Mouse (Mus musculus): Measurements from ENCODE around the gene Rapgef1. TPM values are rescaled to one million over a fixed set of nuclear protein-coding genes. Genes with fewer than 3 reads are reported as not detected.
"Not testable (repeated sequence)": the region's sequence is repeated elsewhere in the genome, so short reads cannot be mapped to it uniquely, and the experiment has no call there.

Rapgef1 gene
- polyA plus RNA-seq, 1 experiment from 2014 or later: 23.0 TPM

- H3K4me2 ChIP-seq (ENCODE audit: low read depth, low read length, severe bottlenecking): no peak overlapping the region
- DNase-seq (ENCODE audit: low spot score) (peak; percentile 44), ATAC-seq (replicated peaks; ENCODE audit: low FRiP score) (no peak)
- no peak overlapping the region for H3K9ac ChIP-seq (ENCODE audit: low read length)
- H3K27ac ChIP-seq (ENCODE audit: low read depth, low read length): no peak overlapping the region
- WGBS: 80% methylated on average over 5 of the region's 5 CpGs
- H3K27me3 ChIP-seq (ENCODE audit: control insufficient read depth, insufficient read depth, low read length): no peaks in the 10 kb centered on the region
- no peak overlapping the region for H3K4me3 ChIP-seq (ENCODE audit: low read depth, low read length)
- no peaks in the 10 kb centered on the region for H3K36me3 ChIP-seq (ENCODE audit: control insufficient read depth, insufficient read depth, low read length)
- no peaks in the 10 kb centered on the region; the same call in 1 of the 2 replicates for H3K4me1 ChIP-seq (replicated peaks; ENCODE audit: control insufficient read depth, insufficient read depth, low read length)
- H3K9me3 ChIP-seq (ENCODE audit: control insufficient read depth, low read length): no peaks in the 10 kb centered on the region
Observed at GRCm38 (mm10) chr2:29628186-29628585, 8.7 kb downstream of the Rapgef1 start.

GRCm38 (mm10) chr2:29628763-29629181 lies 9.3 kb downstream of the Rapgef1 start:
- DNase-seq (ENCODE audit: low spot score): no peak
- no peaks in the 10 kb centered on the region for H3K36me3 ChIP-seq (ENCODE audit: control insufficient read depth, insufficient read depth, low read length)
- no peak overlapping the region for H3K4me2 ChIP-seq (ENCODE audit: low read depth, low read length, severe bottlenecking)
- 86% methylated on average over 5 of the region's 5 CpGs for WGBS
- no peak overlapping the region for H3K27ac ChIP-seq (ENCODE audit: low read depth, low read length)
- H3K4me3 ChIP-seq (ENCODE audit: low read depth, low read length): no peak overlapping the region
- no peak for ATAC-seq (replicated peaks; ENCODE audit: low FRiP score)
- no peaks in the 10 kb centered on the region; the same call in 1 of the 2 replicates for H3K4me1 ChIP-seq (replicated peaks; ENCODE audit: control insufficient read depth, insufficient read depth, low read length)
- no peak overlapping the region for H3K9ac ChIP-seq (ENCODE audit: low read length)
- no peaks in the 10 kb centered on the region for H3K9me3 ChIP-seq (ENCODE audit: control insufficient read depth, low read length)
- H3K27me3 ChIP-seq (ENCODE audit: control insufficient read depth, insufficient read depth, low read length): no peaks in the 10 kb centered on the region

- no peaks in the 10 kb centered on the region for H3K9me3 ChIP-seq (ENCODE audit: control insufficient read depth, low read length)
- H3K36me3 ChIP-seq (ENCODE audit: control insufficient read depth, insufficient read depth, low read length): no peaks in the 10 kb centered on the region
- H3K4me1 ChIP-seq (replicated peaks; ENCODE audit: control insufficient read depth, insufficient read depth, low read length): no peaks in the 10 kb centered on the region; the same call in 1 of the 2 replicates
- H3K4me2 ChIP-seq (ENCODE audit: low read depth, low read length, severe bottlenecking): no peak overlapping the region
- ATAC-seq (replicated peaks; ENCODE audit: low FRiP score) (no peak), DNase-seq (ENCODE audit: low spot score) (no peak)
- no peak overlapping the region for H3K9ac ChIP-seq (ENCODE audit: low read length)
- 83% methylated on average over 2 of the region's 2 CpGs for WGBS
- H3K27ac ChIP-seq (ENCODE audit: low read depth, low read length): no peak overlapping the region
- no peaks in the 10 kb centered on the region for H3K27me3 ChIP-seq (ENCODE audit: control insufficient read depth, insufficient read depth, low read length)
- H3K4me3 ChIP-seq (ENCODE audit: low read depth, low read length): no peak overlapping the region
Observed at GRCm38 (mm10) chr2:29629311-29629710, 9.8 kb downstream of the Rapgef1 start.

GRCm38 (mm10) chr2:29630141-29630771 lies 10.7 kb downstream of the Rapgef1 start:
- H3K4me1 ChIP-seq (replicated peaks; ENCODE audit: control insufficient read depth, insufficient read depth, low read length): no peaks in the 10 kb centered on the region; the same call in 1 of the 2 replicates
- H3K4me3 ChIP-seq (ENCODE audit: low read depth, low read length): no peak overlapping the region
- H3K4me2 ChIP-seq (ENCODE audit: low read depth, low read length, severe bottlenecking): no peak overlapping the region
- no peaks in the 10 kb centered on the region for H3K36me3 ChIP-seq (ENCODE audit: control insufficient read depth, insufficient read depth, low read length)
- H3K9me3 ChIP-seq (ENCODE audit: control insufficient read depth, low read length): no peaks in the 10 kb centered on the region
- no peak overlapping the region for H3K9ac ChIP-seq (ENCODE audit: low read length)
- DNase-seq (ENCODE audit: low spot score) (no peak), ATAC-seq (replicated peaks; ENCODE audit: low FRiP score) (no peak)
- H3K27ac ChIP-seq (ENCODE audit: low read depth, low read length): no peak overlapping the region
- H3K27me3 ChIP-seq (ENCODE audit: control insufficient read depth, insufficient read depth, low read length): no peaks in the 10 kb centered on the region
- 93% methylated on average over 10 of the region's 10 CpGs for WGBS

GRCm38 (mm10) chr2:29631020-29631419 lies 11.5 kb downstream of the Rapgef1 start:
- H3K9ac ChIP-seq (ENCODE audit: low read length): no peak overlapping the region
- H3K4me1 ChIP-seq (replicated peaks; ENCODE audit: control insufficient read depth, insufficient read depth, low read length): no peaks in the 10 kb centered on the region; the same call in 1 of the 2 replicates
- H3K27me3 ChIP-seq (ENCODE audit: control insufficient read depth, insufficient read depth, low read length): no peaks in the 10 kb centered on the region
- peak; percentile 20 for DNase-seq (ENCODE audit: low spot score)
- no peak overlapping the region for H3K4me2 ChIP-seq (ENCODE audit: low read depth, low read length, severe bottlenecking)
- H3K9me3 ChIP-seq (ENCODE audit: control insufficient read depth, low read length): no peaks in the 10 kb centered on the region
- no peak for ATAC-seq (replicated peaks; ENCODE audit: low FRiP score)
- H3K27ac ChIP-seq (ENCODE audit: low read depth, low read length): no peak overlapping the region
- no peaks in the 10 kb centered on the region for H3K36me3 ChIP-seq (ENCODE audit: control insufficient read depth, insufficient read depth, low read length)
- no peak overlapping the region for H3K4me3 ChIP-seq (ENCODE audit: low read depth, low read length)

- ATAC-seq (replicated peaks; ENCODE audit: low FRiP score); H3K4me1 ChIP-seq (replicated peaks; ENCODE audit: control insufficient read depth, insufficient read depth, low read length); H3K9me3 ChIP-seq (ENCODE audit: control insufficient read depth, low read length); H3K27me3 ChIP-seq (ENCODE audit: control insufficient read depth, insufficient read depth, low read length); H3K27ac ChIP-seq (ENCODE audit: low read depth, low read length); H3K9ac ChIP-seq (ENCODE audit: low read length); H3K4me3 ChIP-seq (ENCODE audit: low read depth, low read length); H3K36me3 ChIP-seq (ENCODE audit: control insufficient read depth, insufficient read depth, low read length); H3K4me2 ChIP-seq (ENCODE audit: low read depth, low read length, severe bottlenecking): not testable (repeated sequence)
- DNase-seq (ENCODE audit: low spot score): peak; percentile 42
- 82% methylated on average over 12 of the region's 12 CpGs for WGBS
Observed at GRCm38 (mm10) chr2:29631564-29632167, 12.1 kb downstream of the Rapgef1 start.

GRCm38 (mm10) chr2:29632168-29632662 lies 12.7 kb downstream of the Rapgef1 start:
- DNase-seq (ENCODE audit: low spot score): peak; percentile 9
- Histone ChIP-seq H3K4me2 (ENCODE audit: low read depth, low read length, severe bottlenecking) (no peak overlapping the region), H3K27ac (ENCODE audit: low read depth, low read length) (no peak overlapping the region), H3K9ac (ENCODE audit: low read length) (no peak overlapping the region), H3K9me3 (ENCODE audit: control insufficient read depth, low read length) (no peaks in the 10 kb centered on the region), H3K4me1 (replicated peaks; ENCODE audit: control insufficient read depth, insufficient read depth, low read length) (no peaks in the 10 kb centered on the region; the same call in 1 of the 2 replicates), H3K36me3 (ENCODE audit: control insufficient read depth, insufficient read depth, low read length) (no peaks in the 10 kb centered on the region), H3K4me3 (ENCODE audit: low read depth, low read length) (no peak overlapping the region), H3K27me3 (ENCODE audit: control insufficient read depth, insufficient read depth, low read length) (no peaks in the 10 kb centered on the region)
- WGBS: 93% methylated on average over 3 of the region's 3 CpGs
- no peak for ATAC-seq (replicated peaks; ENCODE audit: low FRiP score)

- no peaks in the 10 kb centered on the region for H3K9me3 ChIP-seq (ENCODE audit: control insufficient read depth, low read length)
- no peaks in the 10 kb centered on the region for H3K27me3 ChIP-seq (ENCODE audit: control insufficient read depth, insufficient read depth, low read length)
- DNase-seq (ENCODE audit: low spot score): no peak
- WGBS: 73% methylated on average over 6 of the region's 6 CpGs
- H3K4me2 ChIP-seq (ENCODE audit: low read depth, low read length, severe bottlenecking): no peak overlapping the region
- no peak for ATAC-seq (replicated peaks; ENCODE audit: low FRiP score)
- no peak overlapping the region; the same call in 1 of the 2 replicates for H3K9ac ChIP-seq (ENCODE audit: low read length)
- no peak overlapping the region for H3K4me3 ChIP-seq (ENCODE audit: low read depth, low read length)
- H3K4me1 ChIP-seq (replicated peaks; ENCODE audit: control insufficient read depth, insufficient read depth, low read length): no peaks in the 10 kb centered on the region; the same call in 1 of the 2 replicates
- H3K27ac ChIP-seq (ENCODE audit: low read depth, low read length): no peak overlapping the region
- H3K36me3 ChIP-seq (ENCODE audit: control insufficient read depth, insufficient read depth, low read length): no peaks in the 10 kb centered on the region
Observed at GRCm38 (mm10) chr2:29633101-29633554, 13.6 kb downstream of the Rapgef1 start.

Measured in forebrain, embryonic 11.5 days (tissue).